In genomic region chr6:28830306-28830705, GRCm38 (mm10) we compare ENCODE assay signal across 14 mouse cellular contexts. TPM values are rescaled to one million over a fixed set of nuclear protein-coding genes. Genes with fewer than 3 reads are reported as not detected.
A peak's percentile ranks its signal among the peaks of the same experiment; 100 is the strongest.
DNase-seq lines count a peak whose midpoint lies in the region; ATAC-seq and TF ChIP-seq lines count a peak whose summit lies in the region.
"Had no signal": no experiment of that assay in that cellular context is flagged by ENCODE, and none has a peak within 500 bp of the region (broad histone marks: within the 10 kb centered on the region; RNA-seq: fewer than 3 reads in every experiment).

No protein-coding gene starts in this region.

- H3K4me1 ChIP-seq in midbrain, embryonic 10.5 days = peaks cover 86% of the 10 kb centered on the region
- H3K4me1 ChIP-seq in midbrain, embryonic 11.5 days (ENCODE audit: control insufficient read depth, insufficient read depth, low read length) = peaks cover 47% of the 10 kb centered on the region
- peaks cover 71% of the 10 kb centered on the region for H3K4me1 ChIP-seq in midbrain, embryonic 12.5 days
- H3K4me1 ChIP-seq in stomach, postnatal 0 days (replicated peaks; ENCODE audit: control insufficient read depth, insufficient read depth) = no peaks in the 10 kb centered on the region; the same call in 1 of the 2 replicates

- no peak for TF ChIP-seq CTCF in stomach, postnatal 0 days (IDR thresholded peaks at IDR 0.05; ENCODE audit: low read depth)

- ATAC-seq in midbrain, embryonic 11.5 days (ENCODE audit: low FRiP score) = no peak
- no peak for ATAC-seq in midbrain, embryonic 12.5 days (ENCODE audit: low FRiP score, low read depth)
- no peak for ATAC-seq in stomach, postnatal 0 days (ENCODE audit: low FRiP score, low TSS enrichment)
- ATAC-seq in granulocyte monocyte progenitor cell, adult 5-6 weeks (replicated peaks; ENCODE audit: poor library complexity, severe bottlenecking) = no peak
- ATAC-seq in CD4-positive, CD25-positive, alpha-beta regulatory T cell, adult 4 months = no peak
- ATAC-seq: lung, postnatal 0 days had no signal

- H3K9ac ChIP-seq in midbrain, embryonic 11.5 days (ENCODE audit: low read length) = no peak overlapping the region
- no peak overlapping the region for H3K9ac ChIP-seq in midbrain, embryonic 12.5 days (replicated peaks)
- no peak overlapping the region for H3K9ac ChIP-seq in stomach, postnatal 0 days (ENCODE audit: low read length)

- 93% methylated on average over 12 of the region's 12 CpGs for WGBS in midbrain, embryonic 10.5 days
- 92% methylated on average over 12 of the region's 12 CpGs for WGBS in midbrain, embryonic 11.5 days
- 93% methylated on average over 12 of the region's 12 CpGs for WGBS in midbrain, embryonic 12.5 days
- WGBS in stomach, postnatal 0 days = 94% methylated on average over 12 of the region's 12 CpGs

- H3K9me3 ChIP-seq in midbrain, embryonic 10.5 days (replicated peaks) = no peaks in the 10 kb centered on the region
- H3K9me3 ChIP-seq in midbrain, embryonic 11.5 days (ENCODE audit: control insufficient read depth, low read length) = no peaks in the 10 kb centered on the region
- no peaks in the 10 kb centered on the region for H3K9me3 ChIP-seq in midbrain, embryonic 12.5 days
- no peaks in the 10 kb centered on the region for H3K9me3 ChIP-seq in stomach, postnatal 0 days (ENCODE audit: control insufficient read depth, low read length)

- DNase-seq in adrenal gland, postnatal 10 days = peak; percentile 22
- DNase-seq in adrenal gland, adult 8-10 months = no peak
- DNase-seq in midbrain, embryonic 10.5 days (ENCODE audit: low spot score) = no peak
- DNase-seq in midbrain, embryonic 11.5 days (ENCODE audit: low spot score, missing footprints) = no peak
- no peak for DNase-seq in stomach, postnatal 0 days (ENCODE audit: low spot score)
- DNase-seq: adrenal gland, postnatal 25 days; heart, adult 2 months; kidney, adult 18-20 months; spleen, adult 18-20 months had no signal

- H3K36me3 ChIP-seq in midbrain, embryonic 10.5 days = peaks cover 10% of the 10 kb centered on the region
- H3K36me3 ChIP-seq in midbrain, embryonic 11.5 days (ENCODE audit: control insufficient read depth, insufficient read depth, low read length) = 0 out of 2 replicates have a peak, but pooled peaks cover 2% of the 10 kb centered on the region
- H3K36me3 ChIP-seq in midbrain, embryonic 12.5 days = peaks cover 9% of the 10 kb centered on the region
- no peaks in the 10 kb centered on the region for H3K36me3 ChIP-seq in stomach, postnatal 0 days (ENCODE audit: control insufficient read depth, insufficient read depth, low read length)

- H3K4me3 ChIP-seq in midbrain, embryonic 10.5 days = peak overlapping the region; percentile 11; the same call in 1 of the 2 replicates
- no peak overlapping the region for H3K4me3 ChIP-seq in midbrain, embryonic 11.5 days (ENCODE audit: low read depth, low read length)
- no peak overlapping the region for H3K4me3 ChIP-seq in midbrain, embryonic 12.5 days
- H3K4me3 ChIP-seq in stomach, postnatal 0 days (ENCODE audit: low read depth, low read length) = no peak overlapping the region
- H3K4me3 ChIP-seq: heart, adult 2 months had no signal

- no peak overlapping the region for H3K4me2 ChIP-seq in midbrain, embryonic 11.5 days
- H3K4me2 ChIP-seq in midbrain, embryonic 12.5 days (replicated peaks) = peak overlapping the region; percentile 99
- no peak overlapping the region for H3K4me2 ChIP-seq in stomach, postnatal 0 days (replicated peaks; ENCODE audit: low read depth)
- H3K4me2 ChIP-seq: liver, embryonic 11.5 days had no signal

- peaks cover 49% of the 10 kb centered on the region for H3K27me3 ChIP-seq in midbrain, embryonic 10.5 days (ENCODE audit: low read depth, poor library complexity, severe bottlenecking)
- peaks cover 8% of the 10 kb centered on the region for H3K27me3 ChIP-seq in midbrain, embryonic 11.5 days (ENCODE audit: control insufficient read depth, insufficient read depth, low read length)
- peaks cover 33% of the 10 kb centered on the region for H3K27me3 ChIP-seq in midbrain, embryonic 12.5 days
- no peaks in the 10 kb centered on the region for H3K27me3 ChIP-seq in stomach, postnatal 0 days (ENCODE audit: control insufficient read depth, insufficient read depth, low read length)

- no peak overlapping the region for H3K27ac ChIP-seq in midbrain, embryonic 10.5 days (replicated peaks)
- H3K27ac ChIP-seq in midbrain, embryonic 11.5 days (ENCODE audit: low read depth, low read length) = no peak overlapping the region
- no peak overlapping the region for H3K27ac ChIP-seq in midbrain, embryonic 12.5 days (replicated peaks)
- H3K27ac ChIP-seq in stomach, postnatal 0 days (replicated peaks) = no peak overlapping the region
- H3K27ac ChIP-seq: heart, adult 2 months had no signal

- TF ChIP-seq EP300 in stomach, postnatal 0 days (optimal IDR thresholded peaks at IDR 0.05) = no peak

RNA-seq across cellular contexts. Expression of gene Lrrc4, which starts 1.2 kb away (rescaled TPM):
- 1 to 10 TPM; 5.2 to 5.9 TPM for total RNA-seq in adrenal gland, postnatal 10 days (2021)
- 1 to 10 TPM; 5.9 to 8.0 (median 7.1) TPM for total RNA-seq in adrenal gland, adult 8-10 months (2022)
- 1.5 and 2.3 TPM in 2 replicates for polyA plus RNA-seq in midbrain, embryonic 10.5 days (2016; fragmentation: Nextera tagmentation; extraction: Ambion mirVana)
- polyA plus RNA-seq in midbrain, embryonic 11.5 days (2014; fragmentation: Nextera tagmentation; extraction: Ambion mirVana) = 2.2 and 2.7 TPM in 2 replicates
- polyA plus RNA-seq in midbrain, embryonic 12.5 days (2016; fragmentation: Nextera tagmentation; extraction: Ambion mirVana) = 3.8 TPM in 2 replicates
- polyA plus RNA-seq in stomach, postnatal 0 days (2015; fragmentation: Nextera tagmentation; extraction: Ambion mirVana) = 0.51 and 0.62 TPM in 2 replicates
- not detected in 2 replicates for total RNA-seq in granulocyte monocyte progenitor cell, adult 5-6 weeks (2014; fragmentation: Nextera tagmentation)
- 0.22 TPM in 1 of 2 replicates, not detected in the other for total RNA-seq in granulocyte monocyte progenitor cell, adult 5-6 weeks (2017)
- polyA plus RNA-seq in CD4-positive, CD25-positive, alpha-beta regulatory T cell, adult 4 months (2017; shearing (Covaris generic)) = under 1 TPM; 0.16 to 0.51 TPM
